Mouse (Mus musculus) heart, embryonic 16.5 days (tissue): ENCODE data around the gene Cyp8b1. TPM values are rescaled to one million over a fixed set of nuclear protein-coding genes. Genes with fewer than 3 reads are reported as not detected.

Source experiments
- ATAC-seq: fragments of 200-750 bp; cut with Nextera tagmentation; replicated peaks from 2 replicates; pipeline ENCODE4 v1.8.0; 2017; ENCODE audit warnings: moderate number of reproducible peaks; ENCODE audit not compliant: insufficient read depth, low FRiP score; ENCODE audit errors: extremely low read depth
- H3K27ac ChIP-seq: fragments of 300-500 bp; sonication (generic); 2 replicates; pipeline ENCODE4 v1.5.1; 2014; ENCODE audit warnings: mild to moderate bottlenecking, low read length, control low read depth, moderate library complexity
- H3K27me3 ChIP-seq: fragments of 300-500 bp; sonication (generic); 2 replicates; pipeline ENCODE4 v1.6.1; 2014; ENCODE audit warnings: low read length, mixed read lengths; ENCODE audit not compliant: control insufficient read depth, insufficient read depth
- H3K36me3 ChIP-seq: fragments of 300-500 bp; sonication (generic); 2 replicates; pipeline ENCODE4 v1.6.1; 2014; ENCODE audit not compliant: control insufficient read depth, insufficient read depth
- H3K4me1 ChIP-seq: fragments of 300-500 bp; sonication (generic); 2 replicates; pipeline ENCODE4 v1.6.1; 2014; ENCODE audit warnings: low read length, mixed read lengths; ENCODE audit not compliant: control insufficient read depth, insufficient read depth
- H3K4me2 ChIP-seq: fragments of 300-500 bp; sonication (generic); 2 replicates; pipeline ENCODE4 v1.6.1; 2014; ENCODE audit warnings: low read depth, mild to moderate bottlenecking, control low read depth, low read length
- H3K4me3 ChIP-seq: fragments of 300-500 bp; sonication (generic); 2 replicates; pipeline ENCODE4 v1.5.1; 2014; ENCODE audit warnings: mild to moderate bottlenecking, control low read depth, low read length
- H3K9ac ChIP-seq: fragments of 300-500 bp; sonication (generic); 2 replicates; pipeline ENCODE4 v1.6.1; 2014; ENCODE audit warnings: low read length, control low read depth
- H3K9me3 ChIP-seq: fragments of 300-500 bp; sonication (generic); replicated peaks from 2 replicates; pipeline ENCODE4 v1.6.1; 2016; ENCODE audit warnings: low read length; ENCODE audit not compliant: control insufficient read depth
- WGBS: fragments of 180-500 bp; shearing (Covaris S2); extraction: QIAGEN DNeasy Blood & Tissue Kit; methylation state at CpG from one replicate; pipeline ENCODE4 v1.1.7; 2014; 5-methylcytosine and 5-hydroxymethylcytosine counted together
- polyA plus RNA-seq: library from polyadenylated mRNA; unstranded; fragments of >200 nt; fragmentation: Nextera tagmentation; extraction: Ambion mirVana; gene quantifications from 2 replicates; pipeline ENCODE4 v1.2.1, GENCODE M21; 2015

The Cyp8b1 gene
- polyA plus RNA-seq, 1 experiment from 2014 or later, result 0.13 TPM

DNA sequence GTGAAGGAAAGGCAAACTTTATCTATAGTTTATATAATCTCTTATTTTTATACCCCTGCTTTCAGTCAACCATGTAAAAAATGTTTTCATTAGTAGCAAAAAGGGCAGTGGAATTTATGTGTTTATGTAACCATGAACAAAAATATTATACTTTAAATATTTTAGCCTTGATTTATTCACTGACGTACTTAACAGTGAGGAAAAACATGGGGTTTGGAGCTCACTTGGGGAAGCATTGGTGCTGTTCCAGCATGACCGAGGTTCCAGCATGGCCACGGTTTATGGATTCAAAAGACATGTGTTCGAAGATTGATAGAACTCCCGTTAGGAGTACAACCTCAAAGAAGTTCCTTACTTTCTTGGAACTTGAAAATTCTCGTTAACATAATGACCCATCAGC, 47.9 kb downstream of the Cyp8b1 start:
- H3K36me3 ChIP-seq, result no peaks in the 10 kb centered on the region
- ATAC-seq, result no peak
- H3K27ac ChIP-seq, result no peak overlapping the region
- no peaks in the 10 kb centered on the region for H3K4me1 ChIP-seq
- H3K4me3 ChIP-seq, result no peak overlapping the region
- no peaks in the 10 kb centered on the region for H3K9me3 ChIP-seq
- WGBS, result 67% methylated on average over 6 of the region's 6 CpGs
- no peaks in the 10 kb centered on the region for H3K27me3 ChIP-seq
- H3K9ac ChIP-seq, result no peak overlapping the region
- H3K4me2 ChIP-seq, result no peak overlapping the region

DNA sequence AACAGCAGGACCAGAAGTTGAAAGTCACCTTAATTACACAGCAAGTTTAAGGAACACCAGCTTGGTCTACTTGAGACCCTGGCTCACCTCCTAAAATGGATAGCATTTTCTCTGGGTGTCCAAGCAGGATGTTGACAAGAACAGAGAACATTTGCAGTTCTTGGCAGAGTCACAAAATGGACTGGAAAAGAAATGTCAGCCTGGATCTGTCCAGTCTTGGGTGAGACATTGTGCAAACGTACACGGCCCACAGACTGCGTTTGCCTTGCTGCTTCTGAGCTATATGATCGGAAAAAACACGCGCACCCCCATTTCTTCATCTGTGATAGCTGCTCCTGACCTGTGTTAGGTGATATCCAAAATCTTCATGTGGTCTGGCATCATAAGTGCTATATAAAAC, 48.5 kb downstream of the Cyp8b1 start:
- H3K27ac ChIP-seq, result no peak overlapping the region
- WGBS, result 66% methylated on average over 6 of the region's 6 CpGs
- H3K36me3 ChIP-seq, result no peaks in the 10 kb centered on the region
- no peak overlapping the region for H3K4me3 ChIP-seq
- H3K9me3 ChIP-seq, result no peaks in the 10 kb centered on the region
- no peaks in the 10 kb centered on the region for H3K4me1 ChIP-seq
- H3K27me3 ChIP-seq, result no peaks in the 10 kb centered on the region
- H3K4me2 ChIP-seq, result no peak overlapping the region
- ATAC-seq, result no peak; the same call in 1 of the 2 replicates
- H3K9ac ChIP-seq, result no peak overlapping the region

GRCm38 (mm10) chr9:121865425-121866008, 50.6 kb downstream of the Cyp8b1 start:
- no peak overlapping the region for H3K9ac ChIP-seq
- no peaks in the 10 kb centered on the region for H3K27me3 ChIP-seq
- no peak for ATAC-seq
- no peak overlapping the region for H3K27ac ChIP-seq
- no peaks in the 10 kb centered on the region for H3K4me1 ChIP-seq
- 48% methylated on average over 3 of the region's 3 CpGs for WGBS
- H3K4me2 ChIP-seq, result no peak overlapping the region
- H3K9me3 ChIP-seq, result no peaks in the 10 kb centered on the region
- H3K36me3 ChIP-seq, result no peaks in the 10 kb centered on the region
- no peak overlapping the region for H3K4me3 ChIP-seq

DNA sequence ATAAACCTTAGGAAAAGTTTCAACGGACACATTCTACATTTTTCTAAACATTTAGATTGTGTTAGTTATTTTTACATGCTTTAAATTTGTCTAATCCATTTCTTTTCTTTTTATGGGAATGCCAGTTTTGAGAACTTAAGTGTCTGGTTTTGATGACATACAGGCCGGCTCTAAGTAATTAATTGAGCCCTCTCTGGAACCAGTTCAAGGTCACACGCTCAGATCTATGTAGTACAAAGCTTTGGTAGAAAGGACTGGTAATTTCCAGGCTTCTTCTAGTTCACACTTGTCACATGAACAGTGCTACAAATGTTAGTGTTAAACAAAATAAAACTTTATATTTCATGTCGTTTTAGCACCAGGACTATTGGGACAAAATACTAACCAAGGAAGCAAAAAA, 51.3 kb downstream of the Cyp8b1 start:
- no peak for ATAC-seq
- no peaks in the 10 kb centered on the region for H3K4me1 ChIP-seq
- H3K27ac ChIP-seq, result no peak overlapping the region
- no peak overlapping the region for H3K4me2 ChIP-seq
- H3K27me3 ChIP-seq, result no peaks in the 10 kb centered on the region
- 67% methylated on average over 4 of the region's 4 CpGs for WGBS
- no peak overlapping the region for H3K9ac ChIP-seq
- H3K36me3 ChIP-seq, result no peaks in the 10 kb centered on the region
- no peak overlapping the region for H3K4me3 ChIP-seq
- no peaks in the 10 kb centered on the region for H3K9me3 ChIP-seq

Other genes with a start within 250 kb of the Cyp8b1 start
- 5.3 and 5.4 TPM in 2 replicates for gene Sec22c, start 210.8 kb downstream of the Cyp8b1 start, polyA plus RNA-seq
- gene Ss18l2, start 206.0 kb downstream of the Cyp8b1 start, polyA plus RNA-seq, result 172 and 177 TPM in 2 replicates
- gene Nktr, start 197.1 kb downstream of the Cyp8b1 start, polyA plus RNA-seq, result 42.5 and 45.3 TPM in 2 replicates
- gene Zfp651, start 157.0 kb downstream of the Cyp8b1 start, polyA plus RNA-seq, result 15.8 and 21.3 TPM in 2 replicates
- 6.5 and 6.8 TPM in 2 replicates for gene Klhl40, start 138.7 kb downstream of the Cyp8b1 start, polyA plus RNA-seq
- 23.8 and 25.3 TPM in 2 replicates for gene Hhatl, start 123.8 kb downstream of the Cyp8b1 start, polyA plus RNA-seq
- 0.34 and 0.42 TPM in 2 replicates for gene Ccdc13, start 76.8 kb downstream of the Cyp8b1 start, polyA plus RNA-seq
- gene Higd1a, start 57.9 kb downstream of the Cyp8b1 start, polyA plus RNA-seq, result 214 and 262 TPM in 2 replicates
- 2.1 and 2.2 TPM in 2 replicates for gene Ackr2, start 17.9 kb downstream of the Cyp8b1 start, polyA plus RNA-seq
- gene Fam198a, start 34.7 kb upstream of the Cyp8b1 start, polyA plus RNA-seq, result 1.6 and 1.8 TPM in 2 replicates
- 12.5 and 13.0 TPM in 2 replicates for gene Pomgnt2, start 80.8 kb upstream of the Cyp8b1 start, polyA plus RNA-seq
- 59.1 and 61.7 TPM in 2 replicates for gene Snrk, start 201.0 kb upstream of the Cyp8b1 start, polyA plus RNA-seq